Mouse (Mus musculus): ENCODE measurements at regions not wholly inside any gene's neighbourhood (a gene's known extent, or its start where the extent isn't known, plus 50 kb on each side); places are given as distances from the start of the nearest gene placed in this dataset.

- DNase-seq (ENCODE audit: low spot score in 2 of 2): no peak
Observed at GRCm38 (mm10) chr16:5829071-5829470, 56.1 kb upstream of the Rbfox1 start.

- no peak for DNase-seq (ENCODE audit: low spot score in 2 of 2)
Observed at GRCm38 (mm10) chr16:5823316-5823715, 61.8 kb upstream of the Rbfox1 start.

GRCm38 (mm10) chr16:5817166-5817565, 68.0 kb upstream of the Rbfox1 start:
- no peak for DNase-seq (ENCODE audit: low spot score in 2 of 2)

GRCm38 (mm10) chr16:5812245-5812820, 72.8 kb upstream of the Rbfox1 start:
- no peak for DNase-seq (ENCODE audit: low spot score in 2 of 2)

GRCm38 (mm10) chr16:5811654-5811992, 73.5 kb upstream of the Rbfox1 start:
- DNase-seq (ENCODE audit: low spot score in 2 of 2): no peak

GRCm38 (mm10) chr16:5810986-5811653, 74.0 kb upstream of the Rbfox1 start:
- no peak for DNase-seq (ENCODE audit: low spot score in 2 of 2)

DNA sequence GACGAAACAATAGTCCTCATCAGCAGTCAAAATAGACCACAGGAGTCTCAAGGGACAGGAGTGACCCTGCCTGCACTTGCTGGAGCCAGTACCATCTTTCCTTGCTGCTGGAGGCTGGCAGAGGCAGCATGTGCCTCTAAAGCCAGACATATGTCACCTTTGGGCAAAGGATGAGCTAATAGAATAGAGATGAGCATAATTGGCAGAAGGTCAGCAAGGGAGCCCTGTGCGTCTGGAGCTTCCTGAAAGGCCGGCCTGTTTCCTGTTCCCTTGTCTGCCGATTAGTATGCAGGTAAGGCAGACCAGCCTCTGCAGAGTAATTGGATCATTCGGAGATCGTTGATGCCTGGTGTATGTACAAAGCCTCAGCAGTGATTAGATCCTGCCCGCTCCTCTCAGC, 87.0 kb upstream of the Rbfox1 start:
- no peak for DNase-seq (ENCODE audit: low spot score in 2 of 2)

DNA sequence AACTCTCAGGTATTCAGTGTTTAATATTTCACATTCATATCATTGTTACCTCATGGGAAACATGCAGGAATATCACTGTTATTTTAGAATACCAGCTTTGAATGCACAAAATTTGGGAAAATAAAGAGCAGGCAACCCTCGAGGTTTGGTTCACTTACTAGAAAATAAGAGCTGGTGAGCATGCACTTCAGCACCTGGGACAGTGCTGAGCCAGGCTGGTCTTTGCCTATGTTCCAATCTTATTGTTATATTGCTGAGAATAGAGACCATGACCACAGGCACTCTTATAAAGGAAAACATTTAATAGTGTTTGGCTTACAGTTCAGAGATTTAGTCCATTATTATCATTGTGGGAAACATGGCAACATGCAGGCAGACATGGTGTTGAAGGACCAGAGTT, 92.9 kb upstream of the Rbfox1 start:
- no peak for DNase-seq (ENCODE audit: low spot score in 2 of 2)

DNA sequence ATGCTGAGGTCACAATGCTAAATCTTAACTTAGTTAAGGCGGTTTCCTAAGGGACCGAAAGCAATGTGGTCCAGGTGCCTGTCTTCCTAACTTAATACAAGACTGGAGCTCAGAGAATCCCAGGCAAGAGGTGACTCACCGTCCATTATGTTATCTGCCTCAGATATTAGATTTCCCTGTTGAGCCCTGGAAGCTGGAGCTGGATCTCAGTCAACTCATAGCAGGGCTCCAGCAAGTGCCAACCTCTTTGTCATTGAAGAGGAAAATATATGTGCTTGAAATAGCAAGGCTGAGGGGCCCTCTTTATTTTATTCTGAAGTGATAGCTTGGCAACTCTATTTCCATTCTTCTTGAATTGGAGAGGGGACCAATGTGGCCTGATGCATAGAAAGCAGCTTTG, 95.0 kb upstream of the Rbfox1 start:
- no peak for DNase-seq (ENCODE audit: low spot score in 2 of 2)

DNA sequence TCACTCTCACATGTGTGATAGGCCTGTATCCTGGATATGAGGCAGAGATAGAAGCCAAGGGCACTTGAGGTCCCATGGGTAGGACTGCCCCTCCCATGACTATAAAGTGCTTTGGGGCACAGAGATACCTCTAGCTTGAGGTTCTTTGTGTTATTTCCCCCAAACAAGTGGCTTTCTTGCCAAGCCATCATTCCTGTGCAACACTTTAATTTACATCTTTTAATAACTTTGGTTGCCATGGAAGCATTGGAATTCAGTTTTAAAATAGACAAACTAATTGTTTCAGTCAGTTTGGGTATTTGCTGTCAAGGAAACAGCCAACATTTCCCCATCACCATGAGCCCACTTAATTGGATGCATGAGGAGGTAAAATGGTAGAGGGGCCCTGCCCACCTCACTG, 97.9 kb upstream of the Rbfox1 start:
- no peak for DNase-seq (ENCODE audit: low spot score in 2 of 2)

DNA sequence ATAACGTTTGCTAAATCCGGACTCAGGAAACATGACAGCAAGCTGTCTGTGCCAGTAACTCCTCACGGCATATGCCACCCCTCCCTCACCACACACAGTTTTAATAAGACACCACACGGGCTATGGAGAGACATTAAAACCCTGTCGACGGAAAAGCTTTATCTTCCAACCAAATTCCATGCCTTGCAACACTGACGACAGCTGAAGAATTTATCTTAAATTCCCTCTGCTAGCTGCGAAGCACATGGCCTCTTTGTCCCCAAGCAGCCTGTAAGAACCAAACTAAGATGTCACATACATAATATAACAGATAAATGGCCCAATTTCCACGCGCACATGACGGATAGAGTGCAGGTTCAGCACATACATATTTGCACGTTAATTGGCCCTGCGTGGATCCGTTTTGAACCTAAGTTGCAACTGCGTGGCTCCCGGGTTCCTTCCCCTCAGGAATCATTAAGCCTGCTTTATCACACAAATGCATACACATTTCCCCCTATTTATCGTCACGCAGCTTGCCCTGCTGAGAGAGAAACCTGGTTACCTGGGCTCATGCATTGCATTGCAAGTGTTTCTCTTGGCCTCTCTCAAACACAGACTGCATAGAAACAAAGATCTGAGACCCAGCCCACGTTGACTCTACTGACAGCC, 118.3 kb upstream of the Rbfox1 start:
- DNase-seq (ENCODE audit: low spot score in 2 of 2): no peak

DNA sequence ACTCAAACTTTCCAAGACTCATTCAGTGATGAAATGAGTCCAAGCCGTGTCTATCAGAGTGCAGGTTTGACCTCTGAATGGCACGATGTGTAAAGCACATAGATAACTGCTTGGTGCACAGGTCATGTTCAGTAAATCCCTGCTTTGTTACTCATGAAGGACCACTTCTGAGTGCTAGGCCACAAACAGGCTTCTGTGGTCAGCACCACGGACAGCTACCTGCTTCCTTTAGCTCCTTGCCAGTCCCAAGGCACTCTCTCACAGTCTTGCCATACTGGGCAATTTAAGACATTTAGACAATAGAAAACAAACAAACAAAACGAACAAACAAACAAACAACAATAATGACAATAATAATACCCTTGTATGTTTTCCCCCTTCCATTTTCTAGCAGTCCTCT, 120.0 kb upstream of the Rbfox1 start:
- no peak for DNase-seq (ENCODE audit: low spot score in 2 of 2)

- DNase-seq (ENCODE audit: low spot score in 2 of 2): no peak
Observed at GRCm38 (mm10) chr16:5760821-5761220, 124.3 kb upstream of the Rbfox1 start.

DNA sequence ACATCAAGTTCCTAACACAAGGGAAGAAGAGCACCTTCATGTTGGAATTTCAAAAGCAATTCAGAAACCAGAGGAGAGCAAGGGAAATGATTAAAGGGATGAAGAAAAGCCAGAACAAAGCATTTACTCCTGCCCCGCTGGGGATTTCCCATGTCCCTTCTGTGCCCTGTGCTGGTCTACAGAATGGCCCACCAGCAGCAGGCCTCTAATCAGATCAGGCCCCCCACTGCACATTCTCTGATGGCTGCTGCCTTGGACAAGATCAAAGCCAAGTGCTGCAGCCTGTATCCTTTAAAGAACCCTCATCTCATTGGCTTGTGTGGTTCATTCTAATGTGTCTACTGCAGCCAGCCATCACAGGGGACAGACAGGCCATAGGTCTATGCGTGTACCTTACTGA, 126.1 kb upstream of the Rbfox1 start:
- no peak for DNase-seq (ENCODE audit: low spot score in 2 of 2)

GRCm38 (mm10) chr16:5742716-5743507, 142.2 kb upstream of the Rbfox1 start:
- no peak for DNase-seq (ENCODE audit: low spot score in 2 of 2)

DNA sequence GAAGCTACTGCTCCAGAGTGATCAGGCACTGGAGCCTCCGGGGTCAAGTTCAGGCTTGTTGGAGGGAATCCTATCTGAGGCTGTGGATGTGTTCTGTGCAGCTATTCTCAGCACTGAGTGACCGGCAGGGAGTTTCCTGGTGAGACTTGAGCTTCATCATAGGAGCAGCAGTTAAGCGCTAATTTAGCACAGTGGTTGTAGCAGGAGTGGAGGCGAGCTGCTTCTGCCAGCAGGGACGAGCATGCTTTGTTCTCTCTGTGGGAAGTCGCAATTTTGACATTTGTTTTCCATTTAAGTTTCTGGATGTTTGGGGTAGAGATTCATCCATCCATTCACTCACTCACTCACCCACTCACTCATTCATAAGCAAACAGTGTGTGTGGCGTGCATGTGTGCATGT, 144.4 kb upstream of the Rbfox1 start:
- DNase-seq (ENCODE audit: low spot score in 2 of 2): no peak

GRCm38 (mm10) chr16:5733608-5734007, 151.5 kb upstream of the Rbfox1 start:
- no peak for DNase-seq (ENCODE audit: low spot score in 2 of 2)

- no peak for DNase-seq (ENCODE audit: low spot score in 2 of 2)
Observed at GRCm38 (mm10) chr16:5722506-5722905, 162.6 kb upstream of the Rbfox1 start.

DNA sequence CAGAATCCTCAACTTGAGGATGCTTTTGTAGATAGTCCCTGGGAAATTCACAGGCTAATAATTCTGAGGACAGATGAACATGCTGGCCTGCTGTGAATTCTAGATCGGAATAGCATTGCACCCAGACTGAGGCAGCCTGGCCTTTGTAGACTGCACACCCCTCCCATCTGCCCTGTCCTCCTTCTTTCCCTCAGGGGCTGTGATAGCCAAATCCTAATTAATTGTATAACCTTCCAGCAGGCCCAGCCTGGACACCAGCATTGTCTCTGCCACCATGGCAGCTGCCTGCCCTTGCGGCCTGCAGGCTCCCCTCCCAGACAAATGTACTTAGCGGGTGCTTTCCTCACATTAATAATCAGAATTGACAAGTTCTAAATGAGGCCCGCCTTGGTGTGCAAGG, 171.7 kb upstream of the Rbfox1 start:
- DNase-seq (ENCODE audit: low spot score in 2 of 2): no peak

DNA sequence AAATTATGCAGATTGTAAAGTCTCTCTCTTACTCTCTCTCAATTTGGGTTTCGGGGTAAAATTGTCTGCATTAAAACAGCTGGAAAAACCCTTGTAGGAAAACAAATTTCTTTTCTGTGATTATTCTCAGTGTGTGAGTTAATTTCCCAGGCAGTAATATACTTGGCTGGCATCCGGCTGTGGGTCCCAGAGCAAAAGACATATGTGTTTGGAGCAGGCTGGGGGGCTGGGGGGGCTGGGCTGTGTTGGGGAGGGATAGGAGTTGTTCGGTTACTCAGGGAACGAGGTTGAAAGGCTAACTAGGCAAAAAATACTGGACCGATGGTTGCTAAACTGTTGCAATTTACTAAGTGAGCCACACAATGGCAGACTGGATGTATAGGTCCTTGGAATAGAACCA, 175.3 kb upstream of the Rbfox1 start:
- no peak for DNase-seq (ENCODE audit: low spot score in 2 of 2)

DNA sequence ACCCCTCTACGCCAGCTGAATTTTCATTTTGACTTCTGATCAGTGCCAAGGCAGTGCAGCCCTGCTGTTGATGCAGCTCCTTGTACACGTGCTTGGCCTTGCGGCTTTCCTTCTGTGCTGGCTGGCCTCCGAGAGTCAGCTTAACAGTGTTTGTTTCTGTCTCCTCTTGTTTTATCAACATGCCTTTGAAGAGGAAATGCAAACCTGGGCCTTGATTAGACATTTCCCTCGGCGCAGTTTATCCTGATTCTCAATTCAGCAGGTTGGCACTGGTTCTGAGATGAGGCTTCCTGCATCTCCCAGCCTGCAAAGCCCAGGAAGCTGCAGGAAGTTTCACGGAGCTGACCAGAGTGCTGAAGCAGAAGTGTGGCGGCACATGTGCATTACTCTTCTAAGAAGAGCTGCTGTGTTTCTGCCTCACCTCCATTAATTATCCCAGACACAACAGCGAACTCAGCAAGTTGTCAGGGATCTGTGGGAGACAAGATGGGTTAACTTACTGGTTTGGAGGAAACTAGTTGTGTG, 184.4 kb upstream of the Rbfox1 start:
- no peak for DNase-seq (ENCODE audit: low spot score in 2 of 2)

- no peak for DNase-seq (ENCODE audit: low spot score in 2 of 2)
Observed at GRCm38 (mm10) chr16:5688322-5688721, 196.8 kb upstream of the Rbfox1 start.
